Mouse (Mus musculus) heart, postnatal 0 days (tissue): ENCODE data around the gene Slc25a28. TPM values are rescaled to one million over a fixed set of nuclear protein-coding genes. Genes with fewer than 3 reads are reported as not detected.

ENCODE experiments used
- ATAC-seq: fragments of 200-750 bp; cut with Nextera tagmentation; 2 replicates; pipeline ENCODE4 v1.8.0; 2017; ENCODE audit warnings: low read depth, moderate number of reproducible peaks, moderate library complexity; ENCODE audit not compliant: insufficient read depth
- DNase-seq: peaks from one replicate; pipeline ENCODE4 v3.0.0-alpha.2; 2016; ENCODE audit warnings: low spot score
- H3K27ac ChIP-seq: fragments of 300-500 bp; sonication (generic); 2 replicates; pipeline ENCODE4 v1.5.1; 2014; ENCODE audit warnings: low read depth, mild to moderate bottlenecking
- H3K27me3 ChIP-seq: fragments of 300-500 bp; sonication (generic); 2 replicates; pipeline ENCODE4 v1.6.1; 2014; ENCODE audit warnings: low read length, mixed read lengths; ENCODE audit not compliant: control insufficient read depth, insufficient read depth
- H3K36me3 ChIP-seq: fragments of 300-500 bp; sonication (generic); replicated peaks from 2 replicates; pipeline ENCODE4 v1.6.1; 2014; ENCODE audit warnings: low read length, mixed read lengths; ENCODE audit not compliant: control insufficient read depth, insufficient read depth
- H3K4me1 ChIP-seq: fragments of 300-500 bp; sonication (generic); 2 replicates; pipeline ENCODE4 v1.6.1; 2014; ENCODE audit warnings: antibody characterized with exemption; ENCODE audit not compliant: control insufficient read depth, insufficient read depth
- H3K4me2 ChIP-seq: fragments of 300-500 bp; sonication (generic); 2 replicates; pipeline ENCODE4 v1.6.1; 2014; ENCODE audit warnings: low read depth, mild to moderate bottlenecking, low read length, moderate library complexity
- H3K4me3 ChIP-seq: fragments of 300-500 bp; sonication (generic); 2 replicates; pipeline ENCODE4 v1.5.1; 2014; ENCODE audit warnings: low read depth, low read length
- H3K9ac ChIP-seq: fragments of 300-500 bp; sonication (generic); replicated peaks from 2 replicates; pipeline ENCODE4 v1.6.1; 2014; ENCODE audit warnings: low read depth, low read length, mixed read lengths
- H3K9me3 ChIP-seq: fragments of 300-500 bp; sonication (generic); replicated peaks from 2 replicates; pipeline ENCODE4 v1.6.1; 2016; ENCODE audit warnings: low read length; ENCODE audit not compliant: control insufficient read depth
- CTCF ChIP-seq: IDR thresholded peaks from 2 replicates; pipeline ENCODE4 v1.5.1; 2016; ENCODE audit warnings: antibody characterized with exemption, control low read depth, low read depth
- EP300 ChIP-seq: IDR thresholded peaks from 2 replicates; pipeline ENCODE4 v1.6.1; 2016; ENCODE audit warnings: antibody characterized with exemption, low read depth
- WGBS: fragments of 180-500 bp; shearing (Covaris S2); extraction: QIAGEN DNeasy Blood & Tissue Kit; methylation state at CpG from one replicate; pipeline ENCODE4 v1.1.7; 2014; 5-methylcytosine and 5-hydroxymethylcytosine counted together
- polyA plus RNA-seq: library from polyadenylated mRNA; unstranded; fragments of >200 nt; fragmentation: Nextera tagmentation; extraction: Ambion mirVana; gene quantifications from 2 replicates; pipeline ENCODE4 v1.2.1, GENCODE M21; 2015
- total RNA-seq: library from RNA; depleted of rRNA; stranded (reverse); fragments of >200 nt; gene quantifications from 2 replicates; pipeline ENCODE4 v1.2.3, GENCODE M21; 2014; ENCODE audit warnings: low replicate concordance

Gene Slc25a28
- total and polyA plus RNA-seq, 2 experiments from 2014 or later = 8.9 to 19.8 TPM

- H3K27me3 ChIP-seq = no peaks in the 10 kb centered on the region
- no peak for ATAC-seq
- peaks cover 43% of the 10 kb centered on the region for H3K36me3 ChIP-seq
- H3K4me3 ChIP-seq = no peak overlapping the region
- TF ChIP-seq EP300 (no peak), CTCF (no peak)
- WGBS = 90% methylated on average over 11 of the region's 11 CpGs
- no peaks in the 10 kb centered on the region for H3K9me3 ChIP-seq
- H3K4me2 ChIP-seq = no peak overlapping the region
- H3K4me1 ChIP-seq = no peaks in the 10 kb centered on the region
- H3K27ac ChIP-seq = no peak overlapping the region
- H3K9ac ChIP-seq = no peak overlapping the region
- no peak for DNase-seq
Observed at GRCm38 (mm10) chr19:43704211-43704610, 29.5 kb upstream of the Slc25a28 start.

GRCm38 (mm10) chr19:43699763-43700155 is 25.1 kb upstream of the Slc25a28 start:
- Histone ChIP-seq H3K4me2 (no peak overlapping the region), H3K9ac (no peak overlapping the region), H3K9me3 (no peaks in the 10 kb centered on the region), H3K27me3 (no peaks in the 10 kb centered on the region), H3K27ac (no peak overlapping the region), H3K4me3 (no peak overlapping the region), H3K4me1 (no peaks in the 10 kb centered on the region), H3K36me3 (peaks cover 28% of the 10 kb centered on the region)
- DNase-seq = no peak
- no peak for TF ChIP-seq CTCF
- no peak for TF ChIP-seq EP300
- WGBS = 72% methylated on average over 6 of the region's 6 CpGs
- no peak for ATAC-seq

DNA sequence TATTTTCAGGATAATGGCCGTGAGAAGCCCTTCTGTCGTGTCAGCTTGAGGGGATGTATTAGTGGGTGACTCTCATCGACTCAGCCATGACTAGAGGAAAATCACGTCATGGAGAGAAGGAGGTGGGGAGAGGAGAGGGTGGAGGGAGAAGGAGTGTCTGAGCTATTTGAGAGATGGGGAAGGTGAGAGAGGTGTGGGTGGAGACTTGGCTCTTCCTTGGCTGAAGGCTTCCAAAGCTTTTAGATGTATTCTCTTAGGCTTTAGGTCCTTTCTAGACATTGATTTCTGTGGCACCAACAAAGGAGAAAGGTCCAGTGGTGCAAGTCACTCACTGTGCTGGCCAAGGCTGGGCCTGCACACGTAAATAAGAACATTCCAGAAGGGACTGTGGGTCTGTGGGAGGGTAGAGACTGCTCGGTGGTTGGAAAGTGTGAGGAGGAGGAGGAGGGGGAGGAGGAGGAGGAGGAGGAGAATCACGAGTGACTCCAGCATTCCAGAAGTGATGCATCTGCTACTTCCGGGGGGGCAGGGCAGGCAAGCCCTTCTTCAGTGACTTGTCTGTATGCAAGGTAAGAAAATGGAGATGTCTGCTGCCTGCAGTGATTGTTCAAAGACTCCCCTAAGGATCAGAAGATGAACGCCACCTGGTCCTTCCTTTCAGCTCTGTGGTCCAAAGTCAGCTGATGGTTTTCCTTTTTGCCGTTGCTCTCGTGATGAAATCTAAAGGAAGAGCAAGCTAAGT is 24.5 kb upstream of the Slc25a28 start:
- Histone ChIP-seq H3K27ac (no peak overlapping the region), H3K4me3 (no peak overlapping the region), H3K4me2 (no peak overlapping the region), H3K9me3 (no peaks in the 10 kb centered on the region), H3K4me1 (no peaks in the 10 kb centered on the region), H3K27me3 (no peaks in the 10 kb centered on the region), H3K9ac (no peak overlapping the region), H3K36me3 (peaks cover 22% of the 10 kb centered on the region)
- ATAC-seq (no peak), DNase-seq (no peak)
- no peak for TF ChIP-seq EP300
- TF ChIP-seq CTCF = no peak
- WGBS = 61% methylated on average over 11 of the region's 11 CpGs

DNA sequence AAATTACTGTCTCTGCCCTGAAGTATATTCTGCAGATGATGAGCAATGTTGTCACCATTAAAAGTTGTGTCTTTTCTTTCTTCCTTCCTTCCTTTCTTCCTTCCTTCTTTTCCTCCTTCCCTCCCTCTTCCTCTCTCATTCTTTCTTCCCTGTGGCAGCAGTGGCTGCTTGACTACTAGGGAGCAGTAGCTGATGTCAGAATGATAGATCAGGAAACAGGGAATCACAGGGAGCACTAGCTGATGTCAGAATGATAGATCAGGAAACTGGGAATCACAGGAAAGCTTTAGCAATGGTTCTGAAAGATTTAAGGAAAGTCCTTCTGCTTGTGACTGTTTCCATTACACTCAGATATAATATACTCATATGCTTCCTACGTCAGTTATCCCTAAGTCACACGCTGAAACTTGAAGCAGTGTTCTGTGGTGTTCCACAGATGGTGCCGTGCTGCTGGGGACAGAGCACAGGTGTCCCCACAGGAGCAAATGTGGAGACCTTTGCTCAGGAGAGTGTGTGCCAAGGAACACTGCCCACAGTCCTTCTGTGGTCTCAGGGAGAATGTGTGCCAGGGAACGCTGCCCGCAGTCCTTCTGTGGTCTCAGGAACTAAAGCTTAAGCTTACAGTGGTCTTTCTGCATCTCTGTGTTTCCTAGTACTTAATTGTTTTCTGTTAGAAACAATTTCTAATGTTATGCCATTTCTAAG is 23.1 kb upstream of the Slc25a28 start:
- Histone ChIP-seq H3K9me3 (no peaks in the 10 kb centered on the region), H3K9ac (no peak overlapping the region), H3K36me3 (peaks cover 19% of the 10 kb centered on the region), H3K4me3 (no peak overlapping the region), H3K27ac (no peak overlapping the region), H3K27me3 (no peaks in the 10 kb centered on the region), H3K4me1 (no peaks in the 10 kb centered on the region), H3K4me2 (no peak overlapping the region)
- TF ChIP-seq EP300 (no peak), CTCF (no peak)
- ATAC-seq (no peak), DNase-seq (no peak)
- WGBS = 87% methylated on average over 5 of the region's 5 CpGs

DNA sequence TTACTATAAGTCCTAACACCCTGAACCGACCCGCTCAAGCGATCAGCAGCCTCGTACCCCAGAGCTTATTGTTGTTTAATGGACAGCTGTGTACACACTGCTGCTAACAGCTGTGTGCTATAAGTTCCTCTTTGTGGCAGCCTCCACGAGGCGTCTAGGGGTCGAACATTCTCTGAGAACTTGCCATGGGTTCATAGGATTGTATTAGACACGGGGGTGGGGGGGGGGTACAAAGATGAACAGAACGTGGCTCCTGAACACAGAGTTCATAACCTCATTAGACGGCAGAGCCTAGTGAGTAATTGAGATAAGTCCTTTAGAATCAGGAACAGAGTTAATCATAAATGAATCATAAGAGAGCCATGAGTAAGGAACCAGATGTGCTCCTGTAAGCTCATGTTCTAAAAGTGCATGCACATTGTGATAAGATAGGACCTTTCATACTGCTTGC is 20.9 kb upstream of the Slc25a28 start:
- no peaks in the 10 kb centered on the region for H3K9me3 ChIP-seq
- H3K36me3 ChIP-seq = peaks cover 9% of the 10 kb centered on the region; the same call in 1 of the 2 replicates
- H3K4me1 ChIP-seq = no peaks in the 10 kb centered on the region
- WGBS = 67% methylated on average over 10 of the region's 10 CpGs
- ATAC-seq (no peak), DNase-seq (no peak)
- H3K9ac ChIP-seq = no peak overlapping the region
- H3K4me2 ChIP-seq = no peak overlapping the region
- TF ChIP-seq CTCF = no peak
- no peaks in the 10 kb centered on the region for H3K27me3 ChIP-seq
- no peak overlapping the region for H3K27ac ChIP-seq
- H3K4me3 ChIP-seq = no peak overlapping the region
